Mouse (Mus musculus) lung, postnatal 25 days (tissue): ENCODE results near the gene Syvn1.

Experiments
- DNase-seq: peaks from one replicate; pipeline ENCODE4 v3.0.0; 2022; ENCODE audit warnings: low spot score

Syvn1 gene

GRCm38 (mm10) chr19:6068951-6069350 is 22.6 kb downstream of the Syvn1 start:
- DNase-seq, result no peak

- DNase-seq, result no peak
Measured at GRCm38 (mm10) chr19:6069851-6070250, 23.5 kb downstream of the Syvn1 start.

- DNase-seq, result no peak
Measured at GRCm38 (mm10) chr19:6070571-6071250, 24.3 kb downstream of the Syvn1 start.

DNA sequence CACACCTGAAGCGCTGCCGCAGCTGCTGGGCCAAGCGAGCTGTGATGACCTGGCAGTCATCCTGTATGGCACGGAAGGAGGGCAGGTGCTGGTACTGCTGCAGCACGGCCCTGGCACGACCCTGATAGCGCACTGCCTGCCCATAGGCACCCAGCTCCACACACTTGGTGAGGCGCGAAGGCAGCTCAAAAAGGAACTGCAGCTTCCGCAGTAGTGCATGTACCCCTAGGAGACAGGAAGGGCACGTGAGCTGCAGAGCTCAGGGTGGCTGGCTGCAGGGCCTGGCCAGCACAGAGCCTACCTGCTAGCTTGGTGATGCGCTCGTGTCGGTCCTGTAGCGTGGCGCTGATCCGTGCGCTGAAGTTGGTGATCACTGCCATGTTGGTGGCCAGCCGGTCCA is 24.9 kb downstream of the Syvn1 start:
- DNase-seq, result no peak

- DNase-seq, result no peak
Measured at GRCm38 (mm10) chr19:6073889-6074288, 27.5 kb downstream of the Syvn1 start.

DNA sequence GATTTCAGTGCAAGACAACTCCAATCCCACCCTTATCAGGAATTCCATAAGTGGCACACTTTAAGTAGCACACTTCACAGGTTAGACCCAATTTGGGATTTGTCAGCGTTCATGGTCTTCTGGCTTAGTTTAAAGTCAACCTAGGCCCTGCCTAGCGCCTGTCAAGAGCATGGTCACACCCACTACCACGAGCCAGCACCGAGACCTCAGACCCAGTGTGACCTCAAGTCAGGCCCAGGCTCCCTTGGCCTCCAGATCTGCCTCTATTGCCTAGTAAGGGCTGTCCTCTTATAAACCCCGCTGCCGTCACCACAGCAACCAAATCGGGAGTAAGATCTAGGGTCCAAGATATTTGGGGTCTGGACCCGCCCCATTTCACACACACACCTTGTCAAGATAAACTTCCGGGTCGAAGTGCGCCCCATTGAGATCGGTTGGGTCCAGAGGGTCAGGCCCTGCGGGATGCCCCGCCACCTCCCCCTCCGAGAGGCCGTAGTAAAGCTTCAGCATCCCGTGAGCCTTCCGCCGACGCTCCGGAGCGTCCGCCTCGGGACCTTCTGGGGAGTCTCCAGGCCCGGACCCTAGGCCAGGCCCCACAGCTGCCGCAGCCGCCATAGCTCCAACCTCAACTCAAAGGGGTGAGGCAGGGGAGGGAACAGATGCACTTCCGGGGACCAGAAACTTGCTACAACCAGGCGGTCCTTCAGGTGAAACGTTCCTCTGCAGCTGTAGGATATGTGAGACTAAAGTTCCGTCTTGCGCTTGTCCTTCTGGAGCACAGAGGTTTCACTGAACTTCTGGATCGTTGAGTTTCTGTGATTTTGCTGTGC is 30.4 kb downstream of the Syvn1 start, which contains the start of gene Vps51:
Gene Vps51, minus strand, starts transcription at position 668 of the 830 bp plus-strand sequence.
- peak; percentile 90 for DNase-seq

GRCm38 (mm10) chr19:6079983-6080480 is 33.7 kb downstream of the Syvn1 start, which contains the start of gene Tmem262:
Gene Tmem262 (plus strand): TSS chr19:6080033.
- no peak for DNase-seq

GRCm38 (mm10) chr19:6082156-6082555 is 35.8 kb downstream of the Syvn1 start, which contains the start of gene Gm28374:
Gene Gm28374 (minus strand): TSS chr19:6082256.
- DNase-seq, result no peak

GRCm38 (mm10) chr19:6084478-6085248 is 38.3 kb downstream of the Syvn1 start, which contains the start of the genes Zfpl1 and Cdca5:
Gene Zfpl1 (minus strand): TSS chr19:6084956.
Gene Cdca5 (plus strand): TSS chr19:6084983.
- peak; percentile 97 for DNase-seq

DNA sequence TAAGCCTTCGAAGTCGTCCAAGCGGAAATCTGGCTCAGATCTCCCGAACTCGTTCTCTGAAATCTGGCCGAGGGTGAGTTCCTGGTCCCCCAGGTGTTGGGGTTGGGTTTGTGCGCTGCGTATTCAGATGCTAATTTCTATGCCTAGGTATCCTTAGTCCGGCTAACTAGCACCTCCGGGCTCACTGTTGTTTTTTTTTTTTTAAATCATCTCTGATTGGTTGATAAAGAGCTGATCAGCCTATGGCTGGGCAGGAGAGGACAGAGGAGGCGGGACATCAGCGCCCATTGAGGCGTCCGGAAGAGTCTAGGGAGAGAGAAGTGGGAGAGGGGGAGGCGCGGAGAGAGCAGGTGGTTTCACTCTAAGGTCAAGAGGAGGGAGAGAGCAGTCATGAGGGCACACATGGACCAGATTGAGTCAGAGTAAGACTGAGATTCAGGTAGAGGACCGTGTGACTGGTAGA is 39.1 kb downstream of the Syvn1 start:
- peak; percentile 48 for DNase-seq

DNA sequence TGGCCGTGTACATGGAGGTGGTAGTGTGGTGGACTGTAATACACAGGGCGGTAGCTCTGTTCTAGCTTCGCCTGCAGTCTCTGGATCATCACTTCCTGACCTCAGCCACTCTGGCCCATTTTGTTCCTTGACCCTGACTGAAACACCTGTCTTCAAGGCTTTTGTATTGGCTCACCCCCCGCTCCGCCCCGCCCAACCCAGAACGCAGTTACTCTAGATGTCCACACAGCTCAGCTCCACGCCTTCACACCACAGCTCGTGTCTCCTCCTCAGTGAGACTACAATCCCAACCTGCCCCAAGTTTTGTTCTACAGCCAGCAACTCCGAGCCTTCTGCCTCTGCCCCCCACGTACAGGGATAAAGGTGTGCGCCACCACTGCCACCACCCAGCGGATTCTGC is 42.5 kb downstream of the Syvn1 start:
- DNase-seq, result no peak

- no peak for DNase-seq
Measured at GRCm38 (mm10) chr19:6094119-6094518, 47.7 kb downstream of the Syvn1 start, which contains the start of gene AC131692.1. Gene AC131692.1 (plus strand): TSS chr19:6094419.

- DNase-seq, result no peak
Measured at GRCm38 (mm10) chr19:6097847-6098246, 51.5 kb downstream of the Syvn1 start.

DNA sequence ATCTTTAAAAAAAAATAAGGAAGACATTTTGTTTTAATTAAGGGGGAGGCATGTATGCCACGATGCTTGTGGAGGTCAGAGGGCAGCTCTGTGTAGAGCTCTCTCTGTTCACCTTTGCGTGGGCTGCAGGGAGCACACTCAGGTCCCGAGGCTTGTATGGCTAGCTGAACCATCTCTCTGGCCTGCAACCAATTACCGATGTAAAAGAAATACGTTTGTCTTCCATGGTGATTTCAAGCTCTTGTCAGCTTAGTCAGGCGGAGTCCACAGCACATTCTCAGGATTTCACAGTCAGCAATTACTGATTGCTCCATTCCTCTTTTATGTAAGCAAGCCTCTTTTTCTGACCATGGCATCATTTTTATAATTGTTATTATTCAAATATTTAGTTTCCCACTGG is 54.8 kb downstream of the Syvn1 start:
- no peak for DNase-seq

GRCm38 (mm10) chr19:6102169-6102853 is 55.9 kb downstream of the Syvn1 start:
- no peak for DNase-seq
